Mouse (Mus musculus) liver, embryonic 15.5 days (tissue): ENCODE measurements around the gene Derl3. TPM values are rescaled to one million over a fixed set of nuclear protein-coding genes. Genes with fewer than 3 reads are reported as not detected.

Source experiments
- ATAC-seq: fragments of 200-750 bp; cut with Nextera tagmentation; 2 replicates; pipeline ENCODE4 v1.8.0; 2017; ENCODE audit warnings: moderate number of reproducible peaks, mild to moderate bottlenecking, moderate library complexity; ENCODE audit not compliant: insufficient read depth
- H3K27ac ChIP-seq: fragments of 300-500 bp; sonication (generic); replicated peaks from 2 replicates; pipeline ENCODE4 v1.5.1; 2015; ENCODE audit warnings: mild to moderate bottlenecking, inconsistent platforms
- H3K27me3 ChIP-seq: fragments of 300-500 bp; sonication (generic); 2 replicates; pipeline ENCODE4 v1.6.1; 2015; ENCODE audit warnings: mild to moderate bottlenecking, inconsistent platforms
- H3K36me3 ChIP-seq: fragments of 300-500 bp; sonication (generic); replicated peaks from 2 replicates; pipeline ENCODE4 v1.6.1; 2015; ENCODE audit warnings: moderate library complexity, mild to moderate bottlenecking, inconsistent platforms
- H3K4me1 ChIP-seq: fragments of 300-500 bp; sonication (generic); replicated peaks from 2 replicates; pipeline ENCODE4 v1.6.1; 2015; ENCODE audit warnings: inconsistent platforms
- H3K4me2 ChIP-seq: fragments of 300-500 bp; sonication (generic); 2 replicates; pipeline ENCODE4 v1.6.1; 2015; ENCODE audit warnings: moderate library complexity, mild to moderate bottlenecking, inconsistent platforms
- H3K4me3 ChIP-seq: fragments of 300-500 bp; sonication (generic); replicated peaks from 2 replicates; pipeline ENCODE4 v1.5.1; 2015; ENCODE audit warnings: mild to moderate bottlenecking, inconsistent platforms
- H3K9ac ChIP-seq: fragments of 300-500 bp; sonication (generic); 2 replicates; pipeline ENCODE4 v1.6.1; 2015; ENCODE audit warnings: moderate library complexity, mild to moderate bottlenecking, inconsistent platforms
- H3K9me3 ChIP-seq: fragments of 300-500 bp; sonication (generic); replicated peaks from 2 replicates; pipeline ENCODE4 v1.6.1; 2016; ENCODE audit warnings: inconsistent platforms
- WGBS: fragments of 180-500 bp; shearing (Covaris S2); methylation state at CpG from one replicate; pipeline ENCODE4 v1.1.7; 2015; ENCODE audit warnings: mixed read lengths; ENCODE audit not compliant: insufficient replicate concordance; 5-methylcytosine and 5-hydroxymethylcytosine counted together
- polyA plus RNA-seq: library from polyadenylated mRNA; unstranded; fragments of >200 nt; fragmentation: Nextera tagmentation; extraction: Ambion mirVana; gene quantifications from 2 replicates; pipeline ENCODE4 v1.2.1, GENCODE M21; 2015

Derl3 gene
- polyA plus RNA-seq, 1 experiment from 2014 or later: 0.67 TPM

- ATAC-seq: no peak
- Histone ChIP-seq H3K9me3 (no peaks in the 10 kb centered on the region), H3K36me3 (peaks cover 42% of the 10 kb centered on the region), H3K27ac (no peak overlapping the region), H3K9ac (no peak overlapping the region), H3K4me2 (no peak overlapping the region), H3K27me3 (no peaks in the 10 kb centered on the region), H3K4me3 (no peak overlapping the region), H3K4me1 (peaks cover 15% of the 10 kb centered on the region)
- 70% methylated on average over 6 of the region's 6 CpGs for WGBS
Measured at GRCm38 (mm10) chr10:75894601-75895000, 1.4 kb downstream of the Derl3 start.

GRCm38 (mm10) chr10:75895730-75896129, 2.5 kb downstream of the Derl3 start:
- no peak overlapping the region for H3K27ac ChIP-seq
- no peak overlapping the region for H3K4me2 ChIP-seq
- H3K27me3 ChIP-seq: no peaks in the 10 kb centered on the region
- 87% methylated on average over 5 of the region's 5 CpGs for WGBS
- H3K9ac ChIP-seq: no peak overlapping the region
- peaks cover 51% of the 10 kb centered on the region for H3K36me3 ChIP-seq
- peaks cover 18% of the 10 kb centered on the region for H3K4me1 ChIP-seq
- no peak overlapping the region for H3K4me3 ChIP-seq
- ATAC-seq: no peak
- H3K9me3 ChIP-seq: no peaks in the 10 kb centered on the region

- Histone ChIP-seq H3K9ac (no peak overlapping the region), H3K27me3 (no peaks in the 10 kb centered on the region), H3K4me2 (no peak overlapping the region), H3K36me3 (peaks cover 56% of the 10 kb centered on the region), H3K9me3 (no peaks in the 10 kb centered on the region), H3K4me1 (peaks cover 18% of the 10 kb centered on the region), H3K4me3 (no peak overlapping the region), H3K27ac (no peak overlapping the region)
- ATAC-seq: no peak
- WGBS: 78% methylated on average over 1 of the region's 1 CpGs
Measured at GRCm38 (mm10) chr10:75896208-75896607, 3.0 kb downstream of the Derl3 start.

- Histone ChIP-seq H3K27ac (no peak overlapping the region), H3K9ac (no peak overlapping the region), H3K4me3 (no peak overlapping the region), H3K36me3 (peaks cover 68% of the 10 kb centered on the region), H3K4me1 (peaks cover 18% of the 10 kb centered on the region), H3K27me3 (no peaks in the 10 kb centered on the region), H3K4me2 (no peak overlapping the region), H3K9me3 (no peaks in the 10 kb centered on the region)
- 54% methylated on average over 6 of the region's 6 CpGs for WGBS
- ATAC-seq: no peak
Measured at GRCm38 (mm10) chr10:75897373-75897772, 4.2 kb downstream of the Derl3 start.

GRCm38 (mm10) chr10:75898039-75898564, 4.9 kb downstream of the Derl3 start:
- H3K9me3 ChIP-seq: no peaks in the 10 kb centered on the region
- H3K27me3 ChIP-seq: no peaks in the 10 kb centered on the region
- no peak overlapping the region for H3K4me2 ChIP-seq
- H3K27ac ChIP-seq: no peak overlapping the region
- H3K36me3 ChIP-seq: peaks cover 75% of the 10 kb centered on the region
- peaks cover 11% of the 10 kb centered on the region for H3K4me1 ChIP-seq
- 78% methylated on average over 6 of the region's 6 CpGs for WGBS
- H3K9ac ChIP-seq: no peak overlapping the region
- H3K4me3 ChIP-seq: no peak overlapping the region
- ATAC-seq: no peak

- Histone ChIP-seq H3K4me1 (peaks cover 3% of the 10 kb centered on the region; the same call in 1 of the 2 replicates), H3K4me3 (no peak overlapping the region), H3K27me3 (no peaks in the 10 kb centered on the region), H3K27ac (no peak overlapping the region), H3K36me3 (peaks cover 82% of the 10 kb centered on the region), H3K9ac (no peak overlapping the region), H3K4me2 (no peak overlapping the region), H3K9me3 (no peaks in the 10 kb centered on the region)
- WGBS: 74% methylated on average over 3 of the region's 3 CpGs
- no peak for ATAC-seq
Measured at GRCm38 (mm10) chr10:75898846-75899245, 5.6 kb downstream of the Derl3 start.

- Histone ChIP-seq H3K27me3 (no peaks in the 10 kb centered on the region), H3K27ac (no peak overlapping the region), H3K4me3 (no peak overlapping the region), H3K4me2 (no peak overlapping the region), H3K9ac (no peak overlapping the region), H3K9me3 (no peaks in the 10 kb centered on the region), H3K4me1 (0 out of 2 replicates have a peak, but pooled peaks cover 3% of the 10 kb centered on the region), H3K36me3 (peaks cover 92% of the 10 kb centered on the region)
- no peak for ATAC-seq
- 81% methylated on average over 5 of the region's 5 CpGs for WGBS
Measured at GRCm38 (mm10) chr10:75904391-75904790, 11.2 kb downstream of the Derl3 start.

- no peak overlapping the region for H3K4me3 ChIP-seq
- H3K9ac ChIP-seq: no peak overlapping the region
- no peaks in the 10 kb centered on the region for H3K9me3 ChIP-seq
- no peak overlapping the region for H3K4me2 ChIP-seq
- ATAC-seq: no peak
- H3K27ac ChIP-seq: no peak overlapping the region
- H3K4me1 ChIP-seq: no peaks in the 10 kb centered on the region
- 84% methylated on average over 4 of the region's 4 CpGs for WGBS
- peaks cover 93% of the 10 kb centered on the region for H3K36me3 ChIP-seq
- H3K27me3 ChIP-seq: no peaks in the 10 kb centered on the region
Measured at GRCm38 (mm10) chr10:75906882-75907281, 13.7 kb downstream of the Derl3 start.

GRCm38 (mm10) chr10:75910698-75911097, 17.5 kb downstream of the Derl3 start:
- H3K27me3 ChIP-seq: no peaks in the 10 kb centered on the region
- no peak for ATAC-seq
- H3K4me2 ChIP-seq: no peak overlapping the region
- no peak overlapping the region for H3K27ac ChIP-seq
- no peak overlapping the region for H3K4me3 ChIP-seq
- H3K36me3 ChIP-seq: peaks cover 86% of the 10 kb centered on the region
- no peaks in the 10 kb centered on the region for H3K9me3 ChIP-seq
- no peak overlapping the region for H3K9ac ChIP-seq
- 80% methylated on average over 2 of the region's 2 CpGs for WGBS
- peaks cover 12% of the 10 kb centered on the region for H3K4me1 ChIP-seq

- Histone ChIP-seq H3K36me3 (peaks cover 74% of the 10 kb centered on the region), H3K27me3 (no peaks in the 10 kb centered on the region), H3K27ac (no peak overlapping the region), H3K9ac (no peak overlapping the region), H3K4me2 (no peak overlapping the region), H3K4me1 (peaks cover 12% of the 10 kb centered on the region), H3K9me3 (no peaks in the 10 kb centered on the region), H3K4me3 (no peak overlapping the region)
- ATAC-seq: no peak
- WGBS: 50% methylated on average over 6 of the region's 6 CpGs
Measured at GRCm38 (mm10) chr10:75913013-75913589, 19.9 kb downstream of the Derl3 start.

- Histone ChIP-seq H3K9me3 (no peaks in the 10 kb centered on the region), H3K27ac (no peak overlapping the region), H3K4me2 (no peak overlapping the region), H3K4me1 (peaks cover 32% of the 10 kb centered on the region), H3K27me3 (no peaks in the 10 kb centered on the region), H3K9ac (no peak overlapping the region), H3K36me3 (peaks cover 61% of the 10 kb centered on the region), H3K4me3 (no peak overlapping the region)
- WGBS: 75% methylated on average over 7 of the region's 7 CpGs
- no peak for ATAC-seq
Measured at GRCm38 (mm10) chr10:75915557-75915956, 22.3 kb downstream of the Derl3 start.

- 82% methylated on average over 8 of the region's 8 CpGs for WGBS
- H3K27me3 ChIP-seq: no peaks in the 10 kb centered on the region
- H3K27ac ChIP-seq: no peak overlapping the region
- no peak overlapping the region for H3K4me3 ChIP-seq
- peaks cover 38% of the 10 kb centered on the region for H3K4me1 ChIP-seq
- no peak overlapping the region for H3K4me2 ChIP-seq
- no peak for ATAC-seq
- no peak overlapping the region for H3K9ac ChIP-seq
- H3K9me3 ChIP-seq: no peaks in the 10 kb centered on the region
- peaks cover 49% of the 10 kb centered on the region for H3K36me3 ChIP-seq
Measured at GRCm38 (mm10) chr10:75916840-75917239, 23.6 kb downstream of the Derl3 start.
